Mouse (Mus musculus): Measurements from ENCODE around the gene Rhob.

Rhob gene

GRCm38 (mm10) chr12:8504131-8504530 is 4.3 kb upstream of the Rhob start:
- no peak for DNase-seq (ENCODE audit: low spot score)

DNA sequence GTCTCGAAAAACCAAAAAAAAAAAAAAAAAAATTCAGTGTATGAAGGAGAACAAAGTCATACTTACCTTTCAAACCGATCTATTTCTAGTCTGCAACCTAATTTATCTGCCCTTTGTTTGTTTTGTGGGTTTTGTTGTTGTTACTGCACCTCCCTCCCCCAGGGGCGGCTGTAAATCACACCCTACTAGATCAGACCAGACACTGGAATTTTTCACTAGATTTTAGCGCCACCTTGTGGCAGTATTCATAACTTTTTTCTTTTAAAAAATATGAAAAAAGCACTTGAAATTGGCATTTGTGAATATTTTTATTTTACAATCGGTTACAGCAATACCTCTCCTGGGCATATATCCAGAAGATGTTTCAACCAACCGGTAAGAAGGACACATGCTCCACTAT is 2.7 kb upstream of the Rhob start:
- peak; percentile 67 for DNase-seq (ENCODE audit: low spot score)

DNA sequence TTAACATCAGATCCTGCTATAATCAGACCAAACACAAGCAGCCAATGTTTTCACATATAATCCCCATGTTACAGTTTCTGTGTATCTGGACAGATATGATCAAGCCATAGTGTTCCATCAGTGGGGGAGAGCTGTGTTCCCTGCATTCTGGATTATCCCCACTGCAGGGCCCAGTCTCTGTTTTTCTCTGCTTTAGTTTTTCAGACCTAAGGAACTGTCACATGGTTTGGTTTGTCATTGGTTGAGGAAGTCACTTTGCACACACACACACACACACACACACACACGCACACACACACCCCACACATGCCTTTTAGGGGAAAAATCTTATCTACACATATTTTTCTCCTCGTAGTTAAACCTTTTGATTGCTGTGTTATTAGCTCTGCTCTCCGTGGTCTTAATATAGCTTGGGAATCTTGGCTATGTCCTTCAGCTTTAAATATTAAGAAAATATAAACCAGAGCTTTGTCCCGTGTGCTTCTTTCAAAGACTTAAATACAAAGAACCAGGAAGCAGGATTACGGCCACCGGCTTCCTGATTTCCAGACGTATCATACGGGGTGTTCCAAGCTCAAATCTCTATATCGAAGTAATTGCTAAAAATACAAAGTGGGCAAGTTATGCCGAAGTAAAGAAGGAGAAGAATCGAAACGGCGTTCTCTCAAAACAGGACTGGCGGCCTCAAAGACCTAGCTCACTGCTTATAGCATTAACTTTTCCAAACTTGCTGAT is 1.9 kb upstream of the Rhob start:
- DNase-seq (ENCODE audit: low spot score) = no peak

DNA sequence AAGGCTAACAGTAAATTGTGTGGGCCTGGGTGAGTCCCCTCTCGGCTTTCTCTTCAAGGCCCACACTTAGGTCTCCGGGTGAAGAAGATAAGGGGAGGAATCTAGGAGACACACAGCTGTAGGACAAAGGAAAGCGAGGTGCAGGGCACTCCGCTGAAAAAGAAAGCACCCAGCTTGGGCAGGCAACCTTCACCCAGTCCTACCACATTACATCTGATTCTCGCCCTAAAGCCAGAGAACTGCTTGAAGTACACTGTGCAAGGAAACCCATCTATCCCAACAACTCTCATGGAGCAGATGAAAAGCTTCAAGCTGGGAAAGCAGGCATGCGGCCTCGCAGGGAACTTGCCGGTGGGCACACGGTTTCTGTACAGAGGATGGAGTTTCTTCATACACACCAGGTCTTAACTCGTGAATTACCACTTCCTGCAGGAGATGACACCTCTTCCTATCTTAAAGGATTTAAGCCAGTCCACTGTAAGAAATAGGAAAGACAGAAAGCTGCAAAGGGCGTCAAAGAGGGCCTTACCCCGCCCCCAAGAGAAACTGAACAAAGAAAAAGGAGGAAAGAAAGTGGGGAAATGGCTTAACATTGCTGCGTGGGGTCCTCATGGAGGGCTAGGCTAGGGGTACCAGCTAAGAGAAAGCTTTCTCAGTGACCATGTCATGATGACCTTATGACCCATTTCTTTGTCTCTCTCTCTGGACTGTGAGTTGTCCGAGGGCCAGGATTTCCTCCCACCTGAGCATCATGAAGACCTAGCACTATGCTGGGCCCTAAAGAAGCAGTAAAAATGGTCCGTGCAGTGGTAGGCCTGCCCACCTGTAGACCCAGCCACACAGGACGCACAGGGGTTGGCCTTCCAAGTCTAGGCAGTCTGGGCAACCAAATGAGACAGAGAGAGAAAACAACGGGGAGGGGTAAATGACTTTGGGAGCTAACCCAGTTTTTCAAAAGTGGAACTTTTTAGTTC is 1.1 kb upstream of the Rhob start:
- DNase-seq (ENCODE audit: low spot score) = no peak

DNA sequence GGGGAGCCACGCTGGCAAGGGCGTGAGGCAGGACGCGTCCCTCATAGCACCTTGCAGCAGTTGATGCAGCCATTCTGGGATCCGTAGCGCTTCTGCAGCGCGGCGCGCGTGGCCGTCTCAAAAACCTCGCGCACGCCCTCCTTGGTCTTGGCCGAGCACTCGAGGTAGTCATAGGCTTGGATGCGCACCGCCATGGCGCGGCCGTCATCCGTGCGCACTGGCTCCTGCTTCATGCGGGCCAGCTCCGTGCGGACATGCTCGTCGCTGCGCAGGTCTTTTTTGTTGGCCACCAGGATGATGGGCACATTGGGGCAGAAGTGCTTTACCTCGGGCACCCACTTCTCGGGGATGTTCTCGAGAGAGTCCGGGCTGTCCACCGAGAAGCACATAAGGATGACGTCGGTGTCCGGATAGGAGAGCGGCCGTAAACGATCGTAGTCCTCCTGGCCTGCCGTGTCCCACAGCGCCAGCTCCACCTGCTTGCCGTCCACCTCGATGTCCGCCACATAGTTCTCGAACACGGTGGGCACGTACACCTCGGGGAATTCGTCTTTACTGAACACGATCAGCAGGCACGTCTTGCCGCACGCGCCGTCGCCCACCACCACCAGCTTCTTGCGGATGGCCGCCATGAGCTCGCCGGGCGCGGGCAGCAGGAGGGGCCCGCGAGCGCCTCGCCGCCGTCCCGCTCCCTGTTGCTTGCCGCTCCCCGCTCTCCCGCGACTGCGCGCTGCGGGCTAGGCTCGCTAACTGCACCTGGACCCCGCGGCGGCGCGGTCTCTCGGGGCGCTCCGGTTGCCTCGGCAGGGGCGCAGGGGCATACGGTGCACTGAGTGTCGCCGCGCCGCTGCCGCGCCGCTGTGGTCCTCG is 573 bp downstream of the Rhob start:
- DNase-seq (ENCODE audit: low spot score) = no peak

GRCm38 (mm10) chr12:8498591-8499000 is 1.2 kb downstream of the Rhob start:
- no peak for DNase-seq (ENCODE audit: low spot score)

- peak; percentile 56 for DNase-seq (ENCODE audit: low spot score)
These were observed 1.6 kb downstream of the Rhob start for GRCm38 (mm10) chr12:8498148-8498571.

DNA sequence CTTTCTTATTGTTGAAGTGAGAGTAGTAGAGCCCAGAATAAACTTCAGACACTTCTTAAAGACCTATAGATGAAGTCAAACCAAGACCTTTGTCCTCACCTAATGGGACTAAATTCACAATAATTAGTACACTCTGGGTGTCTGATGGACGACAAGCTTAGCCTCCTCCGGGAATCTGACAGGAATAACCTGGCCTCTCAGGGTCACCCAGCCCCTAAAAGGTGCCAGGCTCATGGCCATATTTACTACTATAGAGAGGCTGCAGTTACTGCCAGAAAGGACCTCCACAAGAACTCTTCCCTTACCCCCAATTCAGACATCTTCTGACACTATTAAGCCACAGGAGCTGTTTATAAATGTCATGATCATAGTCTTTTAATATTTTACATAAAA is 2.5 kb downstream of the Rhob start:
- no peak for DNase-seq (ENCODE audit: low spot score)

GRCm38 (mm10) chr12:8496679-8497313 is 3.0 kb downstream of the Rhob start:
- no peak for DNase-seq (ENCODE audit: low spot score)

GRCm38 (mm10) chr12:8495881-8496678 is 3.7 kb downstream of the Rhob start:
- DNase-seq (ENCODE audit: low spot score) = no peak

- no peak for DNase-seq (ENCODE audit: low spot score)
These were observed 5.1 kb downstream of the Rhob start for GRCm38 (mm10) chr12:8494675-8495074.

DNA sequence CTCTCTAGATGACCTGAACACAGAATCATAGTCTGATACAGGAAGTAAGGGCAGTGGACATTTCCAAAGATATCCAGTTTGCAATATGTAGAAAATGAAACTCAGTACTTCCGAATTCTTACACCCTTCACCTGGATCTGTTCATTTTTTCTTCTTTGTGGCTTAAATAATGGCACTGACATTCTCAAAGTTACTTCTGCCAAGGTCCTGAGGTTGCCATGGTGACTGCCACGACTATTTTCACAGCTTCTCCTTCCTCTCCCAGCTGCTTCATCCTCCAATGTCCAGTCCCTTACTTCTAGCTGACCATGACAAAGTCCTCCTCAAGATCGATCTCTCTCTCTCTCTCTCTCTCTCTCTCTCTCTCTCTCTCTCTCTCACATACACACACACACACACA is 6.4 kb downstream of the Rhob start:
- no peak for DNase-seq (ENCODE audit: low spot score)

DNA sequence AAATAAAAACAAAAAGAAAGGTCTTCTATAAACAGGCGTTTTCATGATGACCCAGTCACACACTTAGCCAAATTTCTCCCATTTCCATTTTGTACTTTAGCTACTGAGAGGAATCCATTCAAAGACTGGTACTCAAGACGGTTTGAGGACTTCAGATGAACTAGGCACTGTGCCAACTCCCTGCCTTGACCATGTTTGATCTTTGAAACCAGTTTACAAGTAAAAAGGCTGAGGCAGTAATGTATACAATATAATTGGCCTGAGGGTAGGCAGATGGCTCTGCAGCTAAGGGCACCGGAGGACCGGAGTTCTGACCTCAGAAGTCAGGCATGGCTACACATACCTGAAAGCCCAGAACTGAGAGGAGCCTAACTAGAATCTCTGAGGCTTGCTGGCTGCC is 10.7 kb downstream of the Rhob start:
- DNase-seq (ENCODE audit: low spot score) = no peak

DNA sequence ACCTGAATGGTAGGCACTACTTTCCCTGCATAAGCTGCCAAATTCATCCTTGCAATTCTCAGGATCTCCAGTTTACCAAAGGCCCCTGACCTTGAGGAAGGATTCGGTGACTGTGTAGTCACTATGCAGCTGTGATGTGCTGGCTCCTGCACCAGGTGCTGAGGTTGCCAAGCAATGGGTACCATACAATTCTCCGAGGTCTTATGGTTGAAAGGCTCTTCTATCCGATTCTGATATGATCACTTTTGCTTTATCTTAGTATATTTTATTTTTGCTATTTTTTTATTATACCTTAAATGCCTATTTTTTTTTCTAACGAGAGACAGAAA is 11.2 kb downstream of the Rhob start:
- DNase-seq (ENCODE audit: low spot score) = no peak

GRCm38 (mm10) chr12:8487959-8488651 is 11.7 kb downstream of the Rhob start:
- no peak for DNase-seq (ENCODE audit: low spot score)

DNA sequence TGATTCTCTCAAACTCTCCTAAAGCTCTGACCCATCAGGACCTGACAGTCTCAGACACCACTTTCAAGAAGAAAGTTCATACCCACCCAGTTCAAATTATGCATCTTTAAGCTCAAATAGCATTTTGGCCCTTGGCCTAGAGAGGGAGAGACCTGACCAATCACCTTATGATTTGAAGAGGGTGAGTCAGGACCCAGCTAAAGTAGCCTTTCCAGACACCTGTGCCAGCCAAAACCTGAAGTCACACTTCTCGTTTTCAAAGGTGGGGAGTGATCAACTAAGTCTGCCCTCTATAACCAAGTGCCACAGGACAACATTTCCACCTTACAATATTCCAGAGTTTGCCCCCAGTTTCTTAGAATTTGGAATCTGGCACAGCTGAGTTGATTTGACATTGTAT is 12.5 kb downstream of the Rhob start:
- DNase-seq (ENCODE audit: low spot score) = no peak

DNA sequence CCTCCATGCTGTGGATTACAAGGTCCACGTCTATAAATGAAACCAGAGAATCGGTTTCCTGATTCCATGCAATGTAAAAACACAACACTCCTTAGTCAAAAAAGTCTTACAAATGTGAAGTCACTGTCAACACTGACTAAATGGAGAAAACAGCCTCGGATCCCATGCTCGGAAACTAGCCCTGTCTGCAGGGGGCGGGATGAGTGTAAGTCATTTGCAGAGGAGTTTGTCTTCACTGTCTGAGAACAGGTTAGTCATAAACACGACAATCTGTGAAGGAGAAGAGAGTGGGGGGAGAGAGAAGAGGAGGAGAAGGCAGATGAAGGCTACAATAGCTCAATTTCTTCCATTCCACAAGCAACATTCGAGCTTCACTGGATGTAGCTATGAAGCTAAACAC is 14.6 kb downstream of the Rhob start:
- no peak for DNase-seq (ENCODE audit: low spot score)

DNA sequence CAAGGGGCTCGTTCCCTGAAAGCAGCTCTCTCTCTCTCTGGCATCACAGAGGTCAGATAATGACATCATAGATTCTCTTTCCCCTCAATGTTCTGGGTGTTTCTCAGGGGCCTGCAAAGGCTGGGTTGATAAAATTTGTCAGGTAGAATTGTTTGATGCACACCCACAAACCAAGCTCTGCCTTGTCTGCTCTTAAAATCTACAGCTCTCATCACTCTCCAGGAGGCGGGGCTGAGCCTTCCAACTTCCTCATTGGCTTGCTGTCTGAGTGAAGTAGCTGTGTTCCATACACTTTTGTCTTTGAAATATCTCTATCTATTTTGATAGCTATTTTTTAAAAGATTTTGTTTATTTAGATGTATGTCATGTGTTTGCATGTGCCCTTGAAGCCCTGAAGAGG is 17.6 kb downstream of the Rhob start:
- no peak for DNase-seq (ENCODE audit: low spot score)

GRCm38 (mm10) chr12:8474836-8475387 is 24.9 kb downstream of the Rhob start:
- DNase-seq (ENCODE audit: low spot score) = no peak

Data from left cerebral cortex, adult 11 months (tissue).